Mouse (Mus musculus) CH12.LX (cell line): Measurements from ENCODE around the gene Gm43552. TPM values are rescaled to one million over a fixed set of nuclear protein-coding genes. Genes with fewer than 3 reads are reported as not detected.

ENCODE experiments used
- DNase-seq: peaks from one replicate; pipeline ENCODE4 v3.0.0-alpha.2; 2013; ENCODE audit errors: extremely low read depth
- H3K27ac ChIP-seq: 2 replicates; pipeline ENCODE4 v1.5.1; 2012; ENCODE audit warnings: low read depth, mild to moderate bottlenecking, control low read depth, moderate library complexity; ENCODE audit not compliant: insufficient read depth
- H3K27me3 ChIP-seq: replicated peaks from 2 replicates; pipeline ENCODE3; 2012; ENCODE audit warnings: inconsistent platforms
- H3K36me3 ChIP-seq, 2 experiments: replicated peaks in 1 of 2; 2 replicates each; pipeline versions ENCODE3 to v1.6.1; 2012; ENCODE audit warnings: inconsistent platforms in 1 of 2, low read length in 1 of 2, mild to moderate bottlenecking in 1 of 2, mixed read lengths in 1 of 2, moderate library complexity in 1 of 2; ENCODE audit not compliant: control insufficient read depth in 1 of 2, insufficient read depth in 1 of 2
- H3K4me1 ChIP-seq, 2 experiments: 2 replicates each; pipeline ENCODE4 v1.6.1; 2012; ENCODE audit warnings: inconsistent platforms in 1 of 2, moderate library complexity in 1 of 2; ENCODE audit not compliant: insufficient read depth in 2 of 2, control insufficient read depth in 1 of 2
- H3K4me2 ChIP-seq: 2 replicates; pipeline ENCODE4 v1.6.1; 2012; ENCODE audit warnings: low read depth, mild to moderate bottlenecking, control low read depth; ENCODE audit not compliant: poor library complexity, insufficient read depth, severe bottlenecking
- H3K4me3 ChIP-seq, 3 experiments: fragments of 150-350 bp in 1 of 3; sonication (generic) in 1 of 3; replicated peaks in 1 of 3; 2 replicates each; pipeline versions ENCODE3 to v1.5.1; 2011 to 2012; ENCODE audit warnings: low read depth in 2 of 3, low read length in 2 of 3, mild to moderate bottlenecking in 2 of 3, moderate library complexity in 2 of 3, control low read depth in 1 of 3, improper control_type of control experiment in 1 of 3, inconsistent platforms in 1 of 3, mixed read lengths in 1 of 3; ENCODE audit not compliant: poor library complexity in 1 of 3
- H3K79me2 ChIP-seq: replicated peaks from 2 replicates; pipeline ENCODE4 v1.6.1; 2012; ENCODE audit warnings: mild to moderate bottlenecking, moderate library complexity; ENCODE audit not compliant: control insufficient read depth, poor library complexity, insufficient read depth, severe bottlenecking; ENCODE audit errors: extremely low read depth
- H3K9ac ChIP-seq: 2 replicates; pipeline ENCODE4 v1.6.1; 2012; ENCODE audit warnings: low read depth, mild to moderate bottlenecking, control low read depth, moderate library complexity; ENCODE audit not compliant: insufficient read depth
- H3K9me3 ChIP-seq: replicated peaks from 2 replicates; pipeline ENCODE3; 2012; ENCODE audit warnings: low read length, inconsistent platforms, mixed read lengths
- CHD1 ChIP-seq: IDR thresholded peaks from 2 replicates; pipeline ENCODE4 v1.6.1; 2012; ENCODE audit warnings: low read depth, low read length, improper control_type of control experiment, inconsistent platforms
- CHD2 ChIP-seq: IDR thresholded peaks from 2 replicates; pipeline ENCODE4 v1.6.1; 2011; ENCODE audit warnings: low read length, improper control_type of control experiment
- EP300 ChIP-seq: IDR thresholded peaks from 2 replicates; pipeline ENCODE4 v1.6.1; 2011; ENCODE audit warnings: low read length, improper control_type of control experiment
- GABPA ChIP-seq: IDR thresholded peaks from 2 replicates; pipeline ENCODE4 v1.6.1; 2012; ENCODE audit warnings: low read depth, low read length, improper control_type of control experiment, inconsistent platforms; ENCODE audit not compliant: insufficient replicate concordance
- HCFC1 ChIP-seq: IDR thresholded peaks from 2 replicates; pipeline ENCODE4 v1.6.1; 2012; ENCODE audit warnings: low read depth, mild to moderate bottlenecking, inconsistent platforms, low read length, improper control_type of control experiment
- IRF4 ChIP-seq: IDR thresholded peaks from 2 replicates; pipeline ENCODE4 v1.6.1; 2014; ENCODE audit warnings: low read depth, mild to moderate bottlenecking, inconsistent platforms, low read length, improper control_type of control experiment
- JUN ChIP-seq: IDR thresholded peaks from 2 replicates; pipeline ENCODE4 v1.6.1; 2011; ENCODE audit warnings: low read depth, mild to moderate bottlenecking, low read length, improper control_type of control experiment, moderate library complexity; ENCODE audit not compliant: insufficient read depth
- JUND ChIP-seq: conservative IDR thresholded peaks from 2 replicates; pipeline ENCODE4 v1.6.1; 2011; ENCODE audit warnings: low read depth, low read length, improper control_type of control experiment
- MAFK ChIP-seq: IDR thresholded peaks from 2 replicates; pipeline ENCODE4 v1.6.1; 2011; ENCODE audit warnings: low read length, improper control_type of control experiment; ENCODE audit not compliant: insufficient replicate concordance
- MEF2A ChIP-seq: IDR thresholded peaks from 2 replicates; pipeline ENCODE4 v1.6.1; 2014; ENCODE audit warnings: low read depth, mild to moderate bottlenecking, inconsistent platforms, low read length, improper control_type of control experiment, borderline replicate concordance
- MXI1 ChIP-seq: IDR thresholded peaks from 2 replicates; pipeline ENCODE4 v1.6.1; 2011; ENCODE audit warnings: mild to moderate bottlenecking, low read depth, low read length, improper control_type of control experiment
- MYC ChIP-seq: IDR thresholded peaks from 2 replicates; pipeline ENCODE4 v1.6.1; 2011; ENCODE audit warnings: low read depth, mild to moderate bottlenecking, improper control_type of control experiment, low read length
- NELFE ChIP-seq: IDR thresholded peaks from 2 replicates; pipeline ENCODE4 v1.6.1; 2011; ENCODE audit warnings: low read depth, low read length, improper control_type of control experiment
- NRF1 ChIP-seq: IDR thresholded peaks from 2 replicates; pipeline ENCODE4 v1.6.1; 2014; ENCODE audit warnings: low read depth, mild to moderate bottlenecking, inconsistent platforms, low read length, improper control_type of control experiment, moderate library complexity
- PAX5 ChIP-seq: IDR thresholded peaks from 2 replicates; pipeline ENCODE4 v1.6.1; 2012; ENCODE audit warnings: low read length, inconsistent platforms, mixed read lengths
- POLR2A ChIP-seq: IDR thresholded peaks from 2 replicates; pipeline ENCODE4 v1.6.1; 2011; ENCODE audit warnings: low read depth, mild to moderate bottlenecking, improper control_type of control experiment, low read length
- POLR2AphosphoS2 ChIP-seq: IDR thresholded peaks from 2 replicates; pipeline ENCODE4 v1.6.1; 2011; ENCODE audit warnings: low read depth, low read length, improper control_type of control experiment
- RAD21 ChIP-seq: IDR thresholded peaks from 2 replicates; pipeline ENCODE4 v1.6.1; 2011; ENCODE audit warnings: low read depth, mild to moderate bottlenecking, low read length, improper control_type of control experiment, moderate library complexity
- TBP ChIP-seq: conservative IDR thresholded peaks from 2 replicates; pipeline ENCODE4 v1.6.1; 2011; ENCODE audit warnings: low read depth, low read length, improper control_type of control experiment
- TCF12 ChIP-seq: IDR thresholded peaks from 2 replicates; pipeline ENCODE4 v1.6.1; 2014; ENCODE audit warnings: low read depth, mild to moderate bottlenecking, inconsistent platforms, low read length, improper control_type of control experiment
- USF1 ChIP-seq: IDR thresholded peaks from 2 replicates; pipeline ENCODE4 v1.6.1; 2014; ENCODE audit warnings: low read depth, mild to moderate bottlenecking, inconsistent platforms, low read length, improper control_type of control experiment
- USF2 ChIP-seq: conservative IDR thresholded peaks from 2 replicates; pipeline ENCODE4 v1.6.1; 2011; ENCODE audit warnings: low read depth, low read length, improper control_type of control experiment
- ZKSCAN1 ChIP-seq: IDR thresholded peaks from 2 replicates; pipeline ENCODE4 v1.6.1; 2012; ENCODE audit warnings: low read depth, inconsistent platforms, low read length, improper control_type of control experiment, borderline replicate concordance
- dilution Hi-C: fragments of 300-500 bp; cut with MboI; formaldehyde crosslinking; loops from 2 replicates; pipeline ENCODE4 v1.14.3; 2020; ENCODE audit warnings: low sequenced_read_pairs; ENCODE audit not compliant: extremely low pct_unique_long_range_greater_than_20kb, extremely low pct_ligation_motif_present
- in situ Hi-C: fragments of 300-500 bp; cut with MboI; formaldehyde crosslinking; loops from 3 replicates; pipeline ENCODE4 v1.14.3; 2019; ENCODE audit warnings: low sequenced_read_pairs, low pct_ligation_motif_present, low pct_unique_long_range_greater_than_20kb, mixed read lengths
- polyA plus RNA-seq: library from polyadenylated mRNA; unstranded; fragments of >175 nt; gene quantifications from 2 replicates; pipeline ENCODE4 v1.2.1, GENCODE M21; 2012; ENCODE audit warnings: low read depth; ENCODE audit not compliant: insufficient read length
- total RNA-seq, 2 experiments: library from RNA; depleted of rRNA; stranded (reverse); fragments of 300-350 nt in 1 of 2; fragments of >200 nt in 1 of 2; gene quantifications; 2 replicates each; pipeline ENCODE4 v1.2.3; 2012 to 2014

Gene Gm43552
- total and polyA plus RNA-seq, 3 experiments, result 2.1 TPM; not detected in 2

GRCm38 (mm10) chr5:65435806-65436561, 56.6 kb downstream of the Gm43552 start, which contains the start of gene Ugdh:
Gene Ugdh (minus strand): TSS chr5:65435949.
- Histone ChIP-seq H3K9me3 (no peaks in the 10 kb centered on the region), H3K4me3 (peak within 1 kb of the TSS; percentile 74 to 95 (median 83)), H3K4me2 (peak within 1 kb of the TSS; percentile 48), H3K36me3 (no peaks in the 10 kb centered on the region), H3K27ac (no peak within 1 kb of the TSS), H3K27me3 (no peaks in the 10 kb centered on the region), H3K4me1 (peaks cover 2 to 40% of the 10 kb centered on the region in 2 experiments; a peak in 3 of 4 replicates), H3K9ac (peak within 1 kb of the TSS; percentile 77), H3K79me2 (no peaks in the 10 kb centered on the region; the same call in 1 of the 2 replicates)
- in situ Hi-C loops (no loop called here), dilution Hi-C loops (no loop called here)
- DNase-seq, result peak; percentile 96
- TF ChIP-seq PAX5 (no peak), TBP (0 out of 2 replicates have a peak, but pooled peaks have one; percentile 28), USF1 (no peak), EP300 (no peak), NELFE (peak; percentile 87), HCFC1 (peak; percentile 15; the same call in 1 of the 2 replicates), CHD2 (no peak), MAFK (no peak), GABPA (no peak), POLR2A (peak; percentile 92), TCF12 (peak; percentile 61), CHD1 (no peak), ZKSCAN1 (no peak), USF2 (no peak), MYC (no peak), JUND (no peak), JUN (no peak), RAD21 (no peak), POLR2AphosphoS2 (peak; percentile 76; the same call in 1 of the 2 replicates), MXI1 (peak; percentile 41; the same call in 1 of the 2 replicates), MEF2A (no peak), NRF1 (peak; percentile 64), IRF4 (no peak)
